ENCODE assay signal across 10 mouse cellular contexts in the genomic region with DNA sequence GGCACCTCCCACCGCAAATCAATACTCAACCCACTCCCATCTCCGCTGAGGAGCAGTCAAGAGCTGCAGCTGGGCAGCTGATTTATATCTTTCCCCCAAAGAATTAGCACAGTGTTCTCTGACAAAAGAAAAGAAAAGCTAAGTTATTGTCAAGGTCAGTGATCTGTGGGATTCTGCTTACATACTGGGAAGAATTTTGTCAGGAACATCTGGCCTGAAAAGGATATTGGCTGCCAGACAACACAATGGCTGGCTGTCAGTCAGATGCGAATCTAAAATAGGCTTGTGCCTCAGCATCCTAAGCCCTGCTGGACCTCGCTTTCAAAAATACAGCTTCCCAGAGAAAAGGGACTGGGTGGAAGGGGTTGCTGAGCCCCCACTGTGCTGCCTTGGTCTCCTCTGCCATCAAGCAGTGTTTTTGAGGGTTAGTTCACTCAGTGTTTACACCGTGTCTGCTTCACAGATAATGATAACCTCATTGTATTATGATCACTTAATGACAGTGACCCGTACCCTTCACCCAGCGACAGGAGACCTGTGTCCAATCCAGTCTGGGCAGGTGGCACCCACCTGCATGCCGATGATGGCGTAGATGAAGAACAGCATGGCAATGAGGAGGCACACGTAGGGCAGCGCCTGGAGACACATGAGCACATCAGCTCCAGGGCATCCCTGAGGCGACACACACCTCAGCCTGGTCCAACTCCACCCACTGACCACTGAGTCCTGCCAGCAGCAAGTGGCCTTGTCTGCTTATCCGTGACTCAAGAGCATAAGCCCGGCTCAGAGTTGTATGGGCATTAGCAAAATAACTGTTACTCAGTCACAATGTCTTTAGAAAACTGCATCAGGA.
DNase-seq lines count a peak whose midpoint lies in the region; ATAC-seq lines count a peak whose summit lies in the region.
"Had no signal": no experiment of that assay in that cellular context is flagged by ENCODE, and none has a peak within 500 bp of the region (broad histone marks: within the 10 kb centered on the region; RNA-seq: fewer than 3 reads in every experiment).

No protein-coding gene starts in this region.

- peak; percentile 8 for DNase-seq in embryo, embryonic 10 days (ENCODE audit: low spot score)
- no peak for DNase-seq in embryo, embryonic 9.5 days (ENCODE audit: extremely low spot score)
- DNase-seq in adipocyte (ENCODE audit: low spot score), result peak; percentile 3
- DNase-seq in hindbrain, embryonic 11.5 days (ENCODE audit: low spot score), result peak; percentile 8
- no peak for DNase-seq in liver, embryonic 11.5 days (ENCODE audit: low spot score)
- DNase-seq in layer of hippocampus, adult 11-12 months (ENCODE audit: low spot score), result no peak
- DNase-seq in adrenal gland, postnatal 14 days, result no peak

- 64% methylated on average over 14 of the region's 14 CpGs for WGBS in hindbrain, embryonic 11.5 days
- WGBS in midbrain, embryonic 15.5 days, result 46% methylated on average over 14 of the region's 14 CpGs
- 77% methylated on average over 14 of the region's 14 CpGs for WGBS in liver, embryonic 11.5 days

- no peaks in the 10 kb centered on the region for H3K27me3 ChIP-seq in hindbrain, embryonic 11.5 days (ENCODE audit: control insufficient read depth, insufficient read depth, low read length)
- H3K27me3 ChIP-seq in midbrain, embryonic 15.5 days (replicated peaks), result no peaks in the 10 kb centered on the region
- H3K27me3 ChIP-seq in liver, embryonic 11.5 days (replicated peaks; ENCODE audit: control insufficient read depth, insufficient read depth, low read length), result no peaks in the 10 kb centered on the region
- H3K27me3 ChIP-seq: heart, embryonic 12.5 days had no signal

- no peak overlapping the region for H3K9ac ChIP-seq in hindbrain, embryonic 11.5 days (ENCODE audit: low read depth, low read length)
- H3K9ac ChIP-seq in midbrain, embryonic 15.5 days, result no peak overlapping the region
- no peak overlapping the region for H3K9ac ChIP-seq in liver, embryonic 11.5 days (ENCODE audit: low read depth, low read length)
- H3K9ac ChIP-seq: heart, embryonic 12.5 days had no signal

- no peak overlapping the region for H3K4me2 ChIP-seq in hindbrain, embryonic 11.5 days (replicated peaks; ENCODE audit: low read depth, low read length)
- no peak overlapping the region for H3K4me2 ChIP-seq in midbrain, embryonic 15.5 days
- H3K4me2 ChIP-seq in liver, embryonic 11.5 days, result no peak overlapping the region
- H3K4me2 ChIP-seq: heart, embryonic 12.5 days had no signal

- H3K4me1 ChIP-seq in hindbrain, embryonic 11.5 days (replicated peaks; ENCODE audit: control insufficient read depth, insufficient read depth, low read length), result no peaks in the 10 kb centered on the region; the same call in 1 of the 2 replicates
- H3K4me1 ChIP-seq in midbrain, embryonic 15.5 days, result peaks cover 12% of the 10 kb centered on the region
- no peaks in the 10 kb centered on the region for H3K4me1 ChIP-seq in liver, embryonic 11.5 days (replicated peaks; ENCODE audit: control insufficient read depth, insufficient read depth, low read length)
- H3K4me1 ChIP-seq: heart, embryonic 12.5 days had no signal

- no peaks in the 10 kb centered on the region for H3K9me3 ChIP-seq in hindbrain, embryonic 11.5 days (ENCODE audit: control insufficient read depth, low read length)
- no peaks in the 10 kb centered on the region for H3K9me3 ChIP-seq in midbrain, embryonic 15.5 days
- H3K9me3 ChIP-seq in liver, embryonic 11.5 days (ENCODE audit: control insufficient read depth, low read length), result no peaks in the 10 kb centered on the region
- H3K9me3 ChIP-seq: heart, embryonic 12.5 days had no signal

- ATAC-seq in hindbrain, embryonic 11.5 days (ENCODE audit: low FRiP score), result peak; percentile 60; the same call in 1 of the 2 replicates
- ATAC-seq in midbrain, embryonic 15.5 days (replicated peaks), result peak; percentile 43
- no peak for ATAC-seq in liver, embryonic 11.5 days (replicated peaks; ENCODE audit: low FRiP score)

- no peak overlapping the region for H3K27ac ChIP-seq in hindbrain, embryonic 11.5 days (ENCODE audit: low read depth, low read length)
- peak overlapping the region; percentile 67 for H3K27ac ChIP-seq in midbrain, embryonic 15.5 days
- H3K27ac ChIP-seq in liver, embryonic 11.5 days (ENCODE audit: low read depth, low read length), result no peak overlapping the region
- H3K27ac ChIP-seq: layer of hippocampus, adult 2 months had no signal

- H3K36me3 ChIP-seq in hindbrain, embryonic 11.5 days (ENCODE audit: control insufficient read depth, insufficient read depth, low read length), result no peaks in the 10 kb centered on the region
- H3K36me3 ChIP-seq in midbrain, embryonic 15.5 days (replicated peaks), result peaks cover 28% of the 10 kb centered on the region
- H3K36me3 ChIP-seq in liver, embryonic 11.5 days (ENCODE audit: control insufficient read depth, insufficient read depth, low read length), result no peaks in the 10 kb centered on the region
- H3K36me3 ChIP-seq: heart, embryonic 12.5 days had no signal

- H3K4me3 ChIP-seq in hindbrain, embryonic 11.5 days (ENCODE audit: low read depth, low read length), result no peak overlapping the region
- no peak overlapping the region for H3K4me3 ChIP-seq in midbrain, embryonic 15.5 days
- no peak overlapping the region for H3K4me3 ChIP-seq in liver, embryonic 11.5 days (ENCODE audit: low read depth, low read length)
- H3K4me3 ChIP-seq: heart, embryonic 12.5 days; layer of hippocampus, adult 2 months had no signal

Comparison
In these comparisons a context has a peak if more than half of its experiments do, and no peak if none do; other contexts are left out.
1. DNase-seq: peak in embryo, embryonic 10 days (single experiment), adipocyte (single experiment) and hindbrain, embryonic 11.5 days (single experiment); none in embryo, embryonic 9.5 days (single experiment), liver, embryonic 11.5 days (single experiment), layer of hippocampus, adult 11-12 months (single experiment) and adrenal gland, postnatal 14 days (single experiment).